Mouse (Mus musculus): Measurements from ENCODE around the gene Mapk12.

DNA sequence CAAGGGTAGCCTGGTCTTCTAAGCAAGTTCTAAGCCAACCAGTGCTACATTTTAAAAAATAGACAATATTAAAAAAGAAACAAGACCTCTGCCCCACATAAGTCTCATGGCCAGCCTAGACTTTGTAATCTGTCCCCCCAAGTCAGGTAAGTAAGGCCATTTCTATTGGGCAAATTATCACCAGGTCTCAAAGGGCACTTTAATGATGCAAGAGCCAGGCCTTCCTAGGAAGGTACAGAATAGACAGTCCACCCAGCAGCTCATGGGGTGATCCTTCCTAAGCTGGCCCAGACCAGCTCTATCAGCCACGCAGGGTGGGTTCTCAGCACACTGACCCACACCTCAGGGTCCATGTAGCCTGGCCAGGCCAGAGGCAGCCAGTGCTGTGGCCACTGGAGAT lies 56.6 kb downstream of the Mapk12 start:
- TF ChIP-seq CTCF (IDR thresholded peaks at IDR 0.05; ENCODE audit: low read depth) (no peak), EP300 (IDR thresholded peaks at IDR 0.05; ENCODE audit: low read depth) (no peak)

Data from liver, embryonic 14.5 days (tissue).